9 mouse cellular contexts compared by ENCODE assay signal in genomic region chr1:191025016-191026012, GRCm38 (mm10). TPM values are rescaled to one million over a fixed set of nuclear protein-coding genes. Genes with fewer than 3 reads are reported as not detected.
DNase-seq lines count a peak whose midpoint lies in the region; ATAC-seq and TF ChIP-seq lines count a peak whose summit lies in the region.
"Had no signal": no experiment of that assay in that cellular context is flagged by ENCODE, and none has a peak within 500 bp of the region (broad histone marks: within the 10 kb centered on the region; RNA-seq: fewer than 3 reads in every experiment).

No protein-coding gene starts in this region.

- H3K9me3 ChIP-seq in heart, postnatal 0 days (replicated peaks; ENCODE audit: control insufficient read depth, low read length): no peaks in the 10 kb centered on the region
- no peaks in the 10 kb centered on the region for H3K9me3 ChIP-seq in stomach, embryonic 14.5 days (ENCODE audit: control insufficient read depth, low read depth, low read length)

- TF ChIP-seq POLR2A in embryonic fibroblast, embryonic 13.5 days (IDR thresholded peaks at IDR 0.05; ENCODE audit: low read depth, low read length): no peak; the same call in 1 of the 2 replicates

- TF ChIP-seq CTCF in embryonic fibroblast, embryonic 13.5 days (IDR thresholded peaks at IDR 0.05; ENCODE audit: borderline replicate concordance, insufficient read depth, low read length): no peak
- TF ChIP-seq CTCF in heart, postnatal 0 days (IDR thresholded peaks at IDR 0.05; ENCODE audit: low read depth): no peak

- TF ChIP-seq EP300 in heart, postnatal 0 days (IDR thresholded peaks at IDR 0.05; ENCODE audit: low read depth): no peak

- H3K4me3 ChIP-seq in embryonic fibroblast, embryonic 13.5 days (ENCODE audit: insufficient read depth, low read length): peak overlapping the region; percentile 66
- H3K4me3 ChIP-seq in heart, postnatal 0 days (ENCODE audit: low read depth, low read length): peak overlapping the region; percentile 74
- peak overlapping the region; percentile 61 for H3K4me3 ChIP-seq in stomach, embryonic 14.5 days (ENCODE audit: low read depth, low read length)

- H3K9ac ChIP-seq in heart, postnatal 0 days (replicated peaks; ENCODE audit: low read depth, low read length): peak overlapping the region; percentile 79
- H3K9ac ChIP-seq in stomach, embryonic 14.5 days (replicated peaks; ENCODE audit: low read depth, low read length): peak overlapping the region; percentile 54

- 2% methylated on average over 68 of the region's 69 CpGs for WGBS in heart, postnatal 0 days
- WGBS in stomach, embryonic 14.5 days: 3% methylated on average over 61 of the region's 69 CpGs

- DNase-seq in gastrocnemius, adult 18-20 months (ENCODE audit: low spot score): peak; percentile 36
- no peak for DNase-seq in gastrocnemius, postnatal 10 days
- peak; percentile 16 for DNase-seq in WW6 (ENCODE audit: low read depth, low spot score)
- DNase-seq in heart, postnatal 0 days (ENCODE audit: low spot score): peak; percentile 24
- DNase-seq in layer of hippocampus, adult 9-11 months: peak; percentile 23
- DNase-seq in lung, postnatal 10 days: peak; percentile 23

- peak overlapping the region; percentile 4; the same call in 1 of the 2 replicates for H3K27ac ChIP-seq in embryonic fibroblast, embryonic 13.5 days (ENCODE audit: insufficient read depth, low read length)
- H3K27ac ChIP-seq in heart, postnatal 0 days (ENCODE audit: low read depth): peak overlapping the region; percentile 84
- peak overlapping the region; percentile 52; the same call in 1 of the 2 replicates for H3K27ac ChIP-seq in stomach, embryonic 14.5 days (ENCODE audit: low read length)

- peak overlapping the region; percentile 93 for H3K4me2 ChIP-seq in heart, postnatal 0 days (ENCODE audit: low read depth, low read length)
- peak overlapping the region; percentile 73 for H3K4me2 ChIP-seq in stomach, embryonic 14.5 days (replicated peaks; ENCODE audit: low read depth, low read length)

- peaks cover 13% of the 10 kb centered on the region for H3K36me3 ChIP-seq in heart, postnatal 0 days (replicated peaks; ENCODE audit: control insufficient read depth, insufficient read depth, low read length)
- H3K36me3 ChIP-seq in stomach, embryonic 14.5 days (ENCODE audit: control insufficient read depth, insufficient read depth, low read length): no peaks in the 10 kb centered on the region

- ATAC-seq in heart, postnatal 0 days (ENCODE audit: insufficient read depth, low read depth): peak; percentile 13
- peak; percentile 10; the same call in 1 of the 2 replicates for ATAC-seq in stomach, embryonic 14.5 days (ENCODE audit: insufficient number of reproducible peaks, insufficient read depth, low FRiP score, low read depth)

- H3K27me3 ChIP-seq in heart, postnatal 0 days (ENCODE audit: control insufficient read depth, insufficient read depth, low read length): no peaks in the 10 kb centered on the region
- H3K27me3 ChIP-seq in stomach, embryonic 14.5 days (ENCODE audit: control insufficient read depth, insufficient read depth, low read length): no peaks in the 10 kb centered on the region

- H3K4me1 ChIP-seq in embryonic fibroblast, embryonic 13.5 days (ENCODE audit: control insufficient read depth, insufficient read depth, low read length): peaks cover 7% of the 10 kb centered on the region; the same call in 1 of the 2 replicates
- H3K4me1 ChIP-seq in heart, postnatal 0 days (ENCODE audit: control insufficient read depth, insufficient read depth): peaks cover 18% of the 10 kb centered on the region; the same call in 1 of the 2 replicates
- H3K4me1 ChIP-seq in stomach, embryonic 14.5 days (ENCODE audit: control insufficient read depth, insufficient read depth, low read length): peaks cover 12% of the 10 kb centered on the region

RNA-seq across cellular contexts. Expression of gene Flvcr1, which starts 0.6 kb away (rescaled TPM):
- total RNA-seq in gastrocnemius, adult 18-20 months (2021): 10 to 100 TPM; 11.5 to 13.8 TPM
- 10 to 100 TPM; 10.9 to 11.7 TPM for total RNA-seq in gastrocnemius, postnatal 10 days (2021)
- 7.5 and 9.4 TPM in 2 replicates for polyA plus RNA-seq in embryonic fibroblast, embryonic 13.5 days (2011; ENCODE audit: insufficient read length, low read depth, missing spikeins)
- 5.2 and 11.1 TPM in 2 replicates for total RNA-seq in heart, postnatal 0 days (2014; rRNA removed; ENCODE audit: low replicate concordance)
- 1.6 and 2.4 TPM in 2 replicates for polyA plus RNA-seq in heart, postnatal 0 days (2015; fragmentation: Nextera tagmentation; extraction: Ambion mirVana)
- polyA plus RNA-seq in stomach, embryonic 14.5 days (2014; fragmentation: Nextera tagmentation; extraction: Ambion mirVana): 5.8 and 6.6 TPM in 2 replicates

RNA-seq across cellular contexts. Expression of gene Spata45, which starts 11.1 kb away (rescaled TPM):
- not detected for total RNA-seq in gastrocnemius, adult 18-20 months (2021)
- total RNA-seq in gastrocnemius, postnatal 10 days (2021): not detected
- polyA plus RNA-seq in embryonic fibroblast, embryonic 13.5 days (2011; ENCODE audit: insufficient read length, low read depth, missing spikeins): not detected in 2 replicates
- total RNA-seq in heart, postnatal 0 days (2014; rRNA removed; ENCODE audit: low replicate concordance): not detected in 2 replicates
- polyA plus RNA-seq in heart, postnatal 0 days (2015; fragmentation: Nextera tagmentation; extraction: Ambion mirVana): not detected in 2 replicates
- polyA plus RNA-seq in stomach, embryonic 14.5 days (2014; fragmentation: Nextera tagmentation; extraction: Ambion mirVana): not detected in 2 replicates
- total RNA-seq: layer of hippocampus, postnatal 14 days had no signal

RNA-seq across cellular contexts. Expression of gene Tatdn3, which starts 37.4 kb away (rescaled TPM):
- 10 to 100 TPM; 12.3 to 13.5 TPM for total RNA-seq in gastrocnemius, adult 18-20 months (2021)
- total RNA-seq in gastrocnemius, postnatal 10 days (2021): 10 to 100 TPM; 14.9 to 19.7 TPM
- polyA plus RNA-seq in embryonic fibroblast, embryonic 13.5 days (2011; ENCODE audit: insufficient read length, low read depth, missing spikeins): 11.3 and 19.0 TPM in 2 replicates
- total RNA-seq in heart, postnatal 0 days (2014; rRNA removed; ENCODE audit: low replicate concordance): 8.3 and 18.8 TPM in 2 replicates
- polyA plus RNA-seq in heart, postnatal 0 days (2015; fragmentation: Nextera tagmentation; extraction: Ambion mirVana): 20.0 and 21.2 TPM in 2 replicates
- 14.8 and 20.4 TPM in 2 replicates for polyA plus RNA-seq in stomach, embryonic 14.5 days (2014; fragmentation: Nextera tagmentation; extraction: Ambion mirVana)

RNA-seq across cellular contexts. Expression of gene Nsl1, which starts 37.5 kb away (rescaled TPM):
- total RNA-seq in gastrocnemius, adult 18-20 months (2021): under 1 TPM; 0.17 to 0.18 TPM
- total RNA-seq in gastrocnemius, postnatal 10 days (2021): 1 to 10 TPM; 1.2 to 2.6 TPM
- 5.7 and 11.7 TPM in 2 replicates for polyA plus RNA-seq in embryonic fibroblast, embryonic 13.5 days (2011; ENCODE audit: insufficient read length, low read depth, missing spikeins)
- 3.0 and 3.2 TPM in 2 replicates for total RNA-seq in heart, postnatal 0 days (2014; rRNA removed; ENCODE audit: low replicate concordance)
- polyA plus RNA-seq in heart, postnatal 0 days (2015; fragmentation: Nextera tagmentation; extraction: Ambion mirVana): 3.5 and 4.1 TPM in 2 replicates
- 17.5 and 22.0 TPM in 2 replicates for polyA plus RNA-seq in stomach, embryonic 14.5 days (2014; fragmentation: Nextera tagmentation; extraction: Ambion mirVana)

RNA-seq across cellular contexts. Expression of gene Vash2, which starts 46.2 kb away (rescaled TPM):
- under 1 TPM; 0.25 to 0.71 TPM for total RNA-seq in gastrocnemius, adult 18-20 months (2021)
- 10 to 100 TPM; 12.3 to 14.6 TPM for total RNA-seq in gastrocnemius, postnatal 10 days (2021)
- 13.1 and 18.1 TPM in 2 replicates for polyA plus RNA-seq in embryonic fibroblast, embryonic 13.5 days (2011; ENCODE audit: insufficient read length, low read depth, missing spikeins)
- 21.9 and 39.5 TPM in 2 replicates for total RNA-seq in heart, postnatal 0 days (2014; rRNA removed; ENCODE audit: low replicate concordance)
- 18.9 and 23.5 TPM in 2 replicates for polyA plus RNA-seq in heart, postnatal 0 days (2015; fragmentation: Nextera tagmentation; extraction: Ambion mirVana)
- polyA plus RNA-seq in stomach, embryonic 14.5 days (2014; fragmentation: Nextera tagmentation; extraction: Ambion mirVana): 33.5 and 35.3 TPM in 2 replicates

Comparison
In these comparisons a context has a peak if more than half of its experiments do, and no peak if none do; other contexts are left out.
1. H3K27ac ChIP-seq: peak in every context shown above with its lines; median percentile 84 in heart, postnatal 0 days; 52 in stomach, embryonic 14.5 days; 4 in embryonic fibroblast, embryonic 13.5 days.